Comparison of ENCODE assay signal across 23 mouse cellular contexts in genomic region chr5:118407451-118407850, GRCm38 (mm10).
DNase-seq lines count a peak whose midpoint lies in the region; ATAC-seq and TF ChIP-seq lines count a peak whose summit lies in the region.
"Had no signal": no experiment of that assay in that cellular context is flagged by ENCODE, and none has a peak within 500 bp of the region (broad histone marks: within the 10 kb centered on the region; RNA-seq: fewer than 3 reads in every experiment).

No protein-coding gene starts in this region.

- no peak for TF ChIP-seq CTCF in liver, postnatal 0 days (IDR thresholded peaks at IDR 0.05; ENCODE audit: low read depth)

- H3K9me3 ChIP-seq in forebrain, embryonic 10.5 days, result peaks cover 10% of the 10 kb centered on the region; the same call in 1 of the 2 replicates
- peaks cover 7% of the 10 kb centered on the region for H3K9me3 ChIP-seq in forebrain, embryonic 13.5 days (replicated peaks)
- H3K9me3 ChIP-seq in neural tube, embryonic 13.5 days, result no peaks in the 10 kb centered on the region
- H3K9me3 ChIP-seq in midbrain, embryonic 13.5 days, result peaks cover 9% of the 10 kb centered on the region; the same call in 1 of the 2 replicates
- H3K9me3 ChIP-seq in liver, postnatal 0 days (ENCODE audit: low read length), result no peaks in the 10 kb centered on the region
- H3K9me3 ChIP-seq: limb, embryonic 10.5 days; liver, embryonic 15.5 days had no signal

- no peak for ATAC-seq in forebrain, embryonic 13.5 days
- ATAC-seq in neural tube, embryonic 13.5 days (ENCODE audit: low read depth), result no peak
- ATAC-seq in midbrain, embryonic 13.5 days, result peak; percentile 20; the same call in 1 of the 2 replicates
- no peak for ATAC-seq in liver, postnatal 0 days
- ATAC-seq: forebrain, postnatal 0 days; lung, postnatal 0 days had no signal

- H3K36me3 ChIP-seq in forebrain, embryonic 10.5 days (replicated peaks), result no peaks in the 10 kb centered on the region
- H3K36me3 ChIP-seq in forebrain, embryonic 13.5 days (ENCODE audit: poor library complexity, severe bottlenecking), result no peaks in the 10 kb centered on the region
- H3K36me3 ChIP-seq in neural tube, embryonic 13.5 days, result no peaks in the 10 kb centered on the region
- H3K36me3 ChIP-seq in midbrain, embryonic 13.5 days, result no peaks in the 10 kb centered on the region
- H3K36me3 ChIP-seq in liver, postnatal 0 days (replicated peaks; ENCODE audit: insufficient read depth, low read length), result no peaks in the 10 kb centered on the region
- H3K36me3 ChIP-seq: heart, embryonic 13.5 days; limb, embryonic 10.5 days; liver, embryonic 15.5 days had no signal

- H3K27me3 ChIP-seq in forebrain, embryonic 10.5 days (ENCODE audit: poor library complexity, severe bottlenecking), result 0 out of 2 replicates have a peak, but pooled peaks cover 7% of the 10 kb centered on the region
- H3K27me3 ChIP-seq in forebrain, embryonic 13.5 days, result no peaks in the 10 kb centered on the region
- H3K27me3 ChIP-seq in neural tube, embryonic 13.5 days, result no peaks in the 10 kb centered on the region
- H3K27me3 ChIP-seq in midbrain, embryonic 13.5 days, result no peaks in the 10 kb centered on the region
- H3K27me3 ChIP-seq in liver, postnatal 0 days (ENCODE audit: insufficient read depth, low read length), result no peaks in the 10 kb centered on the region

- DNase-seq in forebrain, embryonic 10.5 days (ENCODE audit: extremely low spot score, low spot score), result no peak
- DNase-seq in neural tube, embryonic 10.5 days (ENCODE audit: extremely low spot score, low spot score), result no peak
- DNase-seq in retina, postnatal 1 day, result peak; percentile 70
- no peak for DNase-seq in heart, adult 8-10 months (ENCODE audit: low spot score)
- DNase-seq in liver, postnatal 0 days, result no peak
- DNase-seq: adrenal gland, postnatal 14 days; cerebellum, adult 11 months; cerebellum, adult 9-11 months; forebrain, postnatal 0 days; gastrocnemius, postnatal 14 days; heart, adult 11 months; heart, postnatal 14 days; kidney, adult 11 months; kidney, postnatal 10 days; liver; thymus, postnatal 14 days had no signal

- WGBS in forebrain, embryonic 10.5 days, result 49% methylated on average over 11 of the region's 11 CpGs
- 25% methylated on average over 11 of the region's 11 CpGs for WGBS in forebrain, embryonic 13.5 days
- 34% methylated on average over 11 of the region's 11 CpGs for WGBS in neural tube, embryonic 13.5 days
- WGBS in midbrain, embryonic 13.5 days, result 24% methylated on average over 11 of the region's 11 CpGs
- 69% methylated on average over 11 of the region's 11 CpGs for WGBS in liver, postnatal 0 days (ENCODE audit: insufficient replicate concordance)

- no peak overlapping the region for H3K9ac ChIP-seq in forebrain, embryonic 13.5 days
- 0 out of 2 replicates have a peak overlapping the region, but pooled peaks have one; percentile 26 for H3K9ac ChIP-seq in neural tube, embryonic 13.5 days
- H3K9ac ChIP-seq in midbrain, embryonic 13.5 days (replicated peaks), result no peak overlapping the region; the same call in 1 of the 2 replicates
- H3K9ac ChIP-seq in liver, postnatal 0 days (replicated peaks), result no peak overlapping the region
- H3K9ac ChIP-seq: forebrain, postnatal 0 days; heart, embryonic 13.5 days; liver, embryonic 15.5 days had no signal

- no peak overlapping the region for H3K4me2 ChIP-seq in forebrain, embryonic 13.5 days
- H3K4me2 ChIP-seq in neural tube, embryonic 13.5 days, result no peak overlapping the region
- no peak overlapping the region for H3K4me2 ChIP-seq in midbrain, embryonic 13.5 days (replicated peaks)
- H3K4me2 ChIP-seq in liver, postnatal 0 days (ENCODE audit: low read depth, low read length), result no peak overlapping the region
- H3K4me2 ChIP-seq: heart, embryonic 13.5 days; liver, embryonic 15.5 days had no signal

- peaks cover 8% of the 10 kb centered on the region for H3K4me1 ChIP-seq in forebrain, embryonic 10.5 days
- H3K4me1 ChIP-seq in forebrain, embryonic 13.5 days, result peaks cover 6% of the 10 kb centered on the region
- peaks cover 27% of the 10 kb centered on the region for H3K4me1 ChIP-seq in neural tube, embryonic 13.5 days (replicated peaks)
- peaks cover 12% of the 10 kb centered on the region for H3K4me1 ChIP-seq in midbrain, embryonic 13.5 days (replicated peaks)
- H3K4me1 ChIP-seq in liver, postnatal 0 days (ENCODE audit: insufficient read depth), result no peaks in the 10 kb centered on the region
- H3K4me1 ChIP-seq: heart, embryonic 13.5 days had no signal

- H3K27ac ChIP-seq in forebrain, embryonic 10.5 days, result 0 out of 2 replicates have a peak overlapping the region, but pooled peaks have one; percentile 30
- no peak overlapping the region for H3K27ac ChIP-seq in forebrain, embryonic 13.5 days
- peak overlapping the region; percentile 74 for H3K27ac ChIP-seq in neural tube, embryonic 13.5 days (replicated peaks)
- H3K27ac ChIP-seq in midbrain, embryonic 13.5 days, result peak overlapping the region; percentile 74
- no peak overlapping the region for H3K27ac ChIP-seq in liver, postnatal 0 days (ENCODE audit: low read depth)
- H3K27ac ChIP-seq: heart, embryonic 13.5 days; limb, embryonic 10.5 days; liver, embryonic 15.5 days had no signal

- no peak for TF ChIP-seq EP300 in liver, postnatal 0 days (IDR thresholded peaks at IDR 0.05; ENCODE audit: low read depth)

- no peak overlapping the region for H3K4me3 ChIP-seq in forebrain, embryonic 10.5 days
- no peak overlapping the region for H3K4me3 ChIP-seq in forebrain, embryonic 13.5 days
- H3K4me3 ChIP-seq in neural tube, embryonic 13.5 days, result no peak overlapping the region
- no peak overlapping the region for H3K4me3 ChIP-seq in midbrain, embryonic 13.5 days (replicated peaks)
- H3K4me3 ChIP-seq in liver, postnatal 0 days (ENCODE audit: low read depth, low read length), result no peak overlapping the region
- H3K4me3 ChIP-seq: heart, embryonic 13.5 days; limb, embryonic 10.5 days; liver, embryonic 15.5 days had no signal

Comparison
In these comparisons a context has a peak if more than half of its experiments do, and no peak if none do; other contexts are left out.
1. H3K27ac ChIP-seq: peak in forebrain, embryonic 10.5 days (single experiment), neural tube, embryonic 13.5 days (single experiment) and midbrain, embryonic 13.5 days (single experiment); none in forebrain, embryonic 13.5 days (single experiment) and liver, postnatal 0 days (single experiment).